Mouse (Mus musculus) neural tube, embryonic 15.5 days (tissue): ENCODE measurements at regions not wholly inside any gene's neighbourhood (a gene's known extent, or its start where the extent isn't known, plus 50 kb on each side); places are given as distances from the start of the nearest gene placed in this dataset.

Source experiments
- ATAC-seq: fragments of 200-750 bp; cut with Nextera tagmentation; 2 replicates; pipeline ENCODE4 v1.8.0; 2017; ENCODE audit warnings: mild to moderate bottlenecking, moderate TSS enrichment, moderate library complexity; ENCODE audit not compliant: low FRiP score
- H3K27ac ChIP-seq: fragments of 300-500 bp; sonication (generic); replicated peaks from 2 replicates; pipeline ENCODE4 v1.5.1; 2015; ENCODE audit warnings: mild to moderate bottlenecking, inconsistent platforms
- H3K27me3 ChIP-seq: fragments of 300-500 bp; sonication (generic); replicated peaks from 2 replicates; pipeline ENCODE4 v1.6.1; 2015; ENCODE audit warnings: inconsistent platforms
- H3K36me3 ChIP-seq: fragments of 300-500 bp; sonication (generic); 2 replicates; pipeline ENCODE4 v1.6.1; 2015; ENCODE audit warnings: inconsistent platforms
- H3K4me1 ChIP-seq: fragments of 300-500 bp; sonication (generic); 2 replicates; pipeline ENCODE4 v1.6.1; 2015; ENCODE audit warnings: inconsistent platforms
- H3K4me2 ChIP-seq: fragments of 300-500 bp; sonication (generic); 2 replicates; pipeline ENCODE4 v1.6.1; 2015; ENCODE audit warnings: inconsistent platforms, mild to moderate bottlenecking, moderate library complexity
- H3K4me3 ChIP-seq: fragments of 300-500 bp; sonication (generic); replicated peaks from 2 replicates; pipeline ENCODE4 v1.5.1; 2015; ENCODE audit warnings: mild to moderate bottlenecking, inconsistent platforms
- H3K9ac ChIP-seq: fragments of 300-500 bp; sonication (generic); replicated peaks from 2 replicates; pipeline ENCODE4 v1.6.1; 2015; ENCODE audit warnings: mild to moderate bottlenecking, inconsistent platforms
- H3K9me3 ChIP-seq: fragments of 300-500 bp; sonication (generic); replicated peaks from 2 replicates; pipeline ENCODE4 v1.6.1; 2016; ENCODE audit warnings: inconsistent platforms
- WGBS: fragments of 180-500 bp; shearing (Covaris S2); methylation state at CpG from one replicate; pipeline ENCODE4 v1.1.7; 2015; ENCODE audit warnings: mixed read lengths; 5-methylcytosine and 5-hydroxymethylcytosine counted together

DNA sequence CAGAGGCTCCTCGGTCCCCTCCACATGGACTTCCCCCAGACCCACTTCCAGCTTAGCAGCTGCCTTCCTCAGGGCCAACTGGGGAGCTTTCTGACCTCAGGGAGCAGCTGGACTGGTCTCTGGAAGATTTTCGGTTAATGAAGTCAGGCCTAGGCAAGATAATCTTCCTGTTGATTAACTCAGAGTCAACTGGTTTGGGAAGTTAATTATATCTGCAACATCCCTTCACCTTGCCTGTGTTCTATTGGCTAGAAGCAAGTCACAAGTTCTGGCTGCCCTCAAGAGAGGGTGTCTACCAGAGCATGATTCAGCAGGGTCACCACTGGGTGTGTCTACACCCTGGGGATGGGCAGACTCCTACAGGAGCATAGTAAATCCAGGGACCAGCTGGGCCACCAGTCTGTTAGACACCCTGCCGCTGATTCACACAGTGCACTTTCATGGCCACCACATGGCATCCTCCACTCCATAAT lies 53.9 kb upstream of the Maml3 start:
- WGBS = 89% methylated on average over 3 of the region's 3 CpGs
- H3K27me3 ChIP-seq = no peaks in the 10 kb centered on the region
- no peak for ATAC-seq
- H3K27ac ChIP-seq = no peak overlapping the region
- no peaks in the 10 kb centered on the region for H3K36me3 ChIP-seq
- H3K4me2 ChIP-seq = no peak overlapping the region
- H3K9me3 ChIP-seq = 0 out of 2 replicates have a peak, but pooled peaks cover 3% of the 10 kb centered on the region
- H3K9ac ChIP-seq = no peak overlapping the region
- H3K4me1 ChIP-seq = peaks cover 4% of the 10 kb centered on the region; the same call in 1 of the 2 replicates
- H3K4me3 ChIP-seq = no peak overlapping the region

DNA sequence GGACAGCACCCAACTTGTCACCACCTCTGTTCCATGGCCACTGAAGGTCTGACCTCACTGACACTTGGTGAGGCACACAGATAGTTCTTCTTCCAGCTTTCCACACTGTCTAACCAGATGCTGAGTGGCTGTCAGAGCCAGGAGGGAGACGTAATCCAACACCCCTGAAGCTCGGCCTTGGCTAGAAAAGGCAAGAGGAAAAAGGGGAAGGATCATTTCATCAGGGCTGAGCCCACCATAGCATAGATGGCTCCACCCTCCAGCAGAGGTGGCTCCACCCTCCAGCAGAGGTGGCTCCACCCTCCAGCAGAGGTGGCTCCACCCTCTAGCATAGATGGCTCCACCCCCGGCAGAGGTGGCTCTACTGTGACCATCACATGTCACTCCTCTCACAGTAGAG lies 56.8 kb upstream of the Maml3 start:
- no peak overlapping the region for H3K4me2 ChIP-seq
- H3K9ac ChIP-seq = no peak overlapping the region
- H3K36me3 ChIP-seq = no peaks in the 10 kb centered on the region
- H3K27ac ChIP-seq = no peak overlapping the region
- H3K4me3 ChIP-seq = no peak overlapping the region
- H3K4me1 ChIP-seq = peaks cover 6% of the 10 kb centered on the region; the same call in 1 of the 2 replicates
- WGBS = 72% methylated on average over 3 of the region's 3 CpGs
- H3K27me3 ChIP-seq = no peaks in the 10 kb centered on the region
- ATAC-seq = no peak
- no peaks in the 10 kb centered on the region for H3K9me3 ChIP-seq

DNA sequence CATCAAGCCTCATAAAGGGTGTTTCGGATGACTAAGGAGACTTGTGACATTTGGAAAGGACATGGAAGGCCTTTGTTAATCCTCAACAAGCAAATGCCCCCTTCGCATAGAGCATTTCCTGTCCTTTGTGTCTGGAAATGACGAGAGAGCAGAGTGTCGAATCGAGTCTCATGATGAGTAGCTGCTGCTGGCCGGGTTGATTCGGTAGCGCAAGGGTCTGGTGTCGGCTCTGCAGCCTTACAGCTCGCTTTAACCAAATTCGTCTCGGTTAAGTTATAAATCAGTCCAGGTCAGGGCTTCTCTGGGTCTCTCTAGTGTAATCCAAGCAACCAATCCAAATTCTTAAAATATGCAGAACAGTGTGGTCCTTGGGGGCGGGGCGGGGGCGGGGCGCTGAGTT lies 59.1 kb upstream of the Maml3 start:
- no peaks in the 10 kb centered on the region for H3K36me3 ChIP-seq
- no peak; the same call in 1 of the 2 replicates for ATAC-seq
- no peaks in the 10 kb centered on the region for H3K9me3 ChIP-seq
- H3K4me2 ChIP-seq = peak overlapping the region; percentile 43
- no peak overlapping the region for H3K27ac ChIP-seq
- 37% methylated on average over 16 of the region's 16 CpGs for WGBS
- no peaks in the 10 kb centered on the region for H3K27me3 ChIP-seq
- no peak overlapping the region for H3K9ac ChIP-seq
- H3K4me1 ChIP-seq = peaks cover 6% of the 10 kb centered on the region; the same call in 1 of the 2 replicates
- no peak overlapping the region for H3K4me3 ChIP-seq

DNA sequence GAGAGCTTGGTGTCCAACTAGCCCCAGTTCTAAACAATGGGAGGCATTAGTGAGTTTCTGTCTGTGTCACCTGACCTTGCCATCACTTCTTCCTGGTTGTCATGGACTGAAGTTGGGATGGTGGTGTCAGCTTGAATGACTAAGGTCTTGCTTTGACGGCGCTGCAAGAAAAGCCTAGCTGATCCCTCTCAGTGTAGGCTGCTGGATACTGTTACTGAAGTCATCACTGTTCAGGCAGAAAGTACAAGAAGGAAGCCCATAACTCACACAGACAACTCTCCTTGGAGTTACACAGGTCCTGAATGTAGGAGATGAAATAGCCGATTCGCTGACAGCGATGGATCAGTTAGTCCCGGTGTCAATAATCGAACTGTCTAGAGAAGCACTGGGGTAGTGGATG lies 62.5 kb upstream of the Maml3 start:
- peaks cover 6% of the 10 kb centered on the region; the same call in 1 of the 2 replicates for H3K4me1 ChIP-seq
- H3K27me3 ChIP-seq = no peaks in the 10 kb centered on the region
- no peaks in the 10 kb centered on the region for H3K9me3 ChIP-seq
- 92% methylated on average over 7 of the region's 7 CpGs for WGBS
- H3K9ac ChIP-seq = no peak overlapping the region
- H3K4me3 ChIP-seq = no peak overlapping the region
- H3K36me3 ChIP-seq = no peaks in the 10 kb centered on the region
- no peak for ATAC-seq
- H3K4me2 ChIP-seq = no peak overlapping the region
- H3K27ac ChIP-seq = no peak overlapping the region

DNA sequence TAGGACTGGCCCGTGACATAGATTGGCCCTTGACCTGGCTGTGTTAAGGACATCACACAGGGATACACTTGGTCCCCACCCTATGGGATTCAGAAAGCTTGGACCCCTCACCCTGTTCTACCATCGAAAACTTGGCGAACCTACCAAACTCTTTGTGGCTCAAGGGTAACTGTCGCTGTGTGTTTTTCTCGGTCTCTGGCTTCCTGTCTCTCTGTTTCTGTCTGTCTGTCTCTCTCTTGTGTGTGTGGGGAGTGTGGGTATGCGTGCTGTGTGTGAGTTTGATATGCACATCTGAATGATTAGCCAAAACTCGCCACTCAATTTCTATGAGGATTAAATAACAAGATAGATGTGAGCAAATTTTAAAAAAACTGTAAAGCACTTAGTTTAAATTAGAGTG lies 66.0 kb upstream of the Maml3 start:
- no peaks in the 10 kb centered on the region for H3K27me3 ChIP-seq
- H3K9ac ChIP-seq = no peak overlapping the region
- no peak overlapping the region for H3K4me2 ChIP-seq
- H3K4me3 ChIP-seq = no peak overlapping the region
- ATAC-seq = no peak
- H3K36me3 ChIP-seq = no peaks in the 10 kb centered on the region
- H3K9me3 ChIP-seq = no peaks in the 10 kb centered on the region
- peaks cover 2% of the 10 kb centered on the region; the same call in 1 of the 2 replicates for H3K4me1 ChIP-seq
- no peak overlapping the region for H3K27ac ChIP-seq
- WGBS = 97% methylated on average over 7 of the region's 7 CpGs

DNA sequence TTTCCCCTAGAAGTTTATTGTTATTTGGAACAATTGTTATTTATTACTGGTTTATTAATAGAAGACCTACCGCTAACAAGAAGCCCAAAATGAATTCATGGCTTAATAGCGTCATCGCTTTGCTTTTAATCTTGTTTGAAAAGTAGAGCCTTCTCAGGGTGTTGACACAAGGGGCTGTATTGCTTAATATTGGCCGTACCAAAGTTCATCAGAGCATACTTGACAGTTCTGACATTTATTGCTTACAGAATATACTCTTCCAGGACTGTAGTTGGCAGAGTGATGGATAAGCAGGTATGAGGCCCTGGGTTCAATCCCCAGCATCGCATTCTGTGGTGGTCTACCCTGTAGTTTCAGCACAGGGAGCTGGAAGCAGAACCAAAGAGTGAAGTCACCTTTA lies 66.4 kb upstream of the Maml3 start:
- H3K27ac ChIP-seq = no peak overlapping the region
- H3K9ac ChIP-seq = no peak overlapping the region
- ATAC-seq = no peak
- no peaks in the 10 kb centered on the region for H3K27me3 ChIP-seq
- H3K9me3 ChIP-seq = no peaks in the 10 kb centered on the region
- 92% methylated on average over 5 of the region's 5 CpGs for WGBS
- no peak overlapping the region for H3K4me2 ChIP-seq
- no peak overlapping the region for H3K4me3 ChIP-seq
- peaks cover 7% of the 10 kb centered on the region; the same call in 1 of the 2 replicates for H3K4me1 ChIP-seq
- H3K36me3 ChIP-seq = no peaks in the 10 kb centered on the region

DNA sequence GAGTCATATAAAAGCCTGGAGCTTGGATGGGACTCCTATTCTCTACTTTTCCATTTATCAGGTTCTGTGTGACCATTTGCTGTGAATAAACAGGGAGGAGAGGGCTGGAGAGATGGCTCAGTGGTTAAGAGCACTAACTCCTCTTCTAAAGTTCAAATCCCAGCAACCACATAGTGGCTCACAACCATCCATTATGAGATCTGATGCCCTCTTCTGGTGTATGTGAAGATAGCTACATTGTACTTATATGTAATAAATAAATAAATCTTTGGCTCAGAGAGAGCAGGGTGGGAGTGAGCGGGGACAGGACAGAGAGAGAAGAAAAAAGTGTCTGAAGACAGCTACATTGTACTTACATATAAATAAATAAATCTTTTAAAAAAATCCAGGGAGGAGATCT lies 68.6 kb upstream of the Maml3 start:
- Histone ChIP-seq H3K27me3 (no peaks in the 10 kb centered on the region), H3K9me3 (no peaks in the 10 kb centered on the region), H3K4me2 (no peak overlapping the region), H3K4me1 (peaks cover 8% of the 10 kb centered on the region), H3K27ac (no peak overlapping the region), H3K9ac (no peak overlapping the region), H3K36me3 (no peaks in the 10 kb centered on the region), H3K4me3 (no peak overlapping the region)
- 93% methylated on average over 1 of the region's 1 CpGs for WGBS
- ATAC-seq = no peak

DNA sequence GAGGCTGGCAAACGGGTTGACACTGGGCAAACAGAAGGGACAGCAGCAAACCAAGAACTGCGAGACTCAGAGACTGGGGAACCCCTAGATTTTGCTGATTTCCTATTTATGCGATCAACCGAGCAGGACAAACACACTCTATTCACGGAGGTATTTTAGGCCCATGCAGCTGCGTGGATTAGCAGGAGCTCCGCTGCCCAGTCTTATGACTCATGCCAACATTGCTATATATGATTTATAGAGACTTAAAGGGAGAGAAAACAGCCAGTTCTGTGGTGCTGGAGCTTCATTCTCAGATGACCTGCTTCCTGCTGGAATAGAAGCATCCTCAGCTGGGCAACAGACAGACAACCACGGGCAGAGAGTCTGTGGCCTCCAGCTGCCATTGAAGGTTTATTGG lies 71.2 kb upstream of the Maml3 start:
- no peaks in the 10 kb centered on the region for H3K9me3 ChIP-seq

DNA sequence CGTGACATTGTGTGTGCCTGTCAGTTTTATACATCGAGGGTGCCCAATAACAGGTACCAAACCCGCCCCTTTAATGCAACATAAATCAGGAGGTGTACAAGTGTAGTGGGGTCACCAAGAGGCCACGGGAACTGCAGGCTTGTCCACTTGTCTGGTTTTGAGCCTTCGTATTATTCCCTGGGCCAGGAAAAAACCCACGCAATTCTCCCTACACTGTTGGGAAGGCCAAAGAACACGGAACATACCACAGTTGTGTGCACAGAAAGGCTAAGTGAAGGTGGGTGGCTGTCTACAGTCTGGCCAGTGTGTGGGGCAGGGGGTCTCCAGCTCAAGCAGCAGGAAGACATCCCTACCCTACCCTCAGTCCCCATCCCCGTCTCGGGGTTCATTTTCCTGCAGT lies 74.0 kb upstream of the Maml3 start:
- Histone ChIP-seq H3K27me3 (no peaks in the 10 kb centered on the region), H3K9ac (0 out of 2 replicates have a peak overlapping the region, but pooled peaks have one; percentile 26), H3K4me1 (peaks cover 40% of the 10 kb centered on the region), H3K4me3 (no peak overlapping the region), H3K9me3 (no peaks in the 10 kb centered on the region), H3K4me2 (peak overlapping the region; percentile 49), H3K36me3 (no peaks in the 10 kb centered on the region), H3K27ac (peak overlapping the region; percentile 86)
- 22% methylated on average over 9 of the region's 9 CpGs for WGBS
- no peak for ATAC-seq

More for the DNA sequence above, 71.2 kb upstream of the Maml3 start:
- H3K4me2 ChIP-seq = no peak overlapping the region
- H3K9ac ChIP-seq = no peak overlapping the region
- H3K4me1 ChIP-seq = peaks cover 34% of the 10 kb centered on the region
- H3K27ac ChIP-seq = no peak overlapping the region
- 53% methylated on average over 8 of the region's 8 CpGs for WGBS
- no peak overlapping the region for H3K4me3 ChIP-seq
- no peak for ATAC-seq
- H3K36me3 ChIP-seq = no peaks in the 10 kb centered on the region
- no peaks in the 10 kb centered on the region for H3K27me3 ChIP-seq

DNA sequence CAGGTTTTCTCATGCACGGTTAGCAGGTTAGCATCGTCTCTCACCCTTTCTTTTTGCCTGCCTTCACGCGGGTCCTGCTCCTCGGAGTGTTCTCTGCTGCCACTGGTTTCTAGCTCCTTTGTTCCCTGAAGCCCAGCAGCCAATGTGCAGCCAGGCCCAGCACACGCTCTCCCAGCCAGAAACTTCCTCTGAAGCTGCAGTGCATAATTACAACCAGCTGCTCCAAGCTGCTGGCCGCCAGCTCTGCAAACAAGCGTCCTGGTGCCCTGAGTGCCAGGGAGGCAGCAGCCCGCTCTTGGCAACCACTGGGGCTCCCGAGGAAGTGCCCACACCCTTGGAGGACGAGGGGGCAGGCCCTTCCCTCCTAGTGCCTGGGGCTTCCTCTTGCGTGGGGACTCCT lies 74.8 kb upstream of the Maml3 start:
- peak; percentile 84 for ATAC-seq
- Histone ChIP-seq H3K27me3 (no peaks in the 10 kb centered on the region), H3K36me3 (no peaks in the 10 kb centered on the region), H3K9me3 (no peaks in the 10 kb centered on the region), H3K4me2 (peak overlapping the region; percentile 49), H3K4me1 (peaks cover 40% of the 10 kb centered on the region), H3K27ac (peak overlapping the region; percentile 86), H3K4me3 (0 out of 2 replicates have a peak overlapping the region, but pooled peaks have one; percentile 8), H3K9ac (peak overlapping the region; percentile 26; the same call in 1 of the 2 replicates)
- WGBS = 5% methylated on average over 12 of the region's 12 CpGs

DNA sequence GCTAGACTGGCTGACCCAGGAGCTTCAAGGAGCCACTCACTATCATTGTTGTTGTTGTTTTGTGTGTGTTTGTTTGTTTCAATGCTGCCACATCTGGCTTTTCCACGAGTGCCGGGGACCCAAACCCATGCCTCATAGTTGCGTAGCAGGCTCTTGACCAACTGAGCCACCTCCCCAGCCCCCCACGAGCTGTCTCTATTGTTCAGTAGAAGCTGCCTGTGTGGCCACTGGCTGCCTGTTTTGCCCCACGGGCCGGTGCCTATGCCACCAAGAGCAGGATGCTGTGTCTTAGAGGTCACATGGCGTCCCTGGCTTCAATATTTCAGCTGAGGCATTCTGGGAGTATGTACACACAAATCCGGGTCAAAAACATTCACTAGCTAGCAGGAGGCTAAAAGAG lies 75.4 kb upstream of the Maml3 start:
- Histone ChIP-seq H3K9me3 (no peaks in the 10 kb centered on the region), H3K36me3 (no peaks in the 10 kb centered on the region), H3K27me3 (no peaks in the 10 kb centered on the region), H3K4me3 (no peak overlapping the region), H3K27ac (peak overlapping the region; percentile 86), H3K4me2 (peak overlapping the region; percentile 49), H3K9ac (no peak overlapping the region), H3K4me1 (peaks cover 40% of the 10 kb centered on the region)
- 0 out of 2 replicates have a peak, but pooled peaks have one; percentile 23 for ATAC-seq
- WGBS = 24% methylated on average over 8 of the region's 8 CpGs

DNA sequence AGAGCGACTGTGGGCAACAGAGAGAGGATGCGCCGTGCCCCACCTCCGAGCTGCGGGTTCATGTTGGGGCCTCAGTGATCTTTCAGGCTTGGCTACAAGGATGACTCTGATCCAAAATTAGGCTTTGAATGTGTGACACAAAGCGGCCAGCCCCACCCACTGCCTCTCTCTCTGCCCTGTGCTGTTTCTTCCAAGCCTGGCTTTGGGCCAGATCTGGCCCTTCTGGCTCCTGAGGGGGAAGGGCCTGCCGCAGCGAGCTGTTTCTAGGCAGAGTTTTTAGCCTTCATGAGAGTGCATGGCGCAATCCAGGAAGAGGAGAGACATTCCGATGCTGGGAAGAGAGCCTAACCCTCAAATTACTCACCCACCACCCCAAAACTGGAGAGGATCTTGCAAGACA lies 75.9 kb upstream of the Maml3 start:
- ATAC-seq = peak; percentile 60
- Histone ChIP-seq H3K9ac (no peak overlapping the region), H3K4me1 (peaks cover 40% of the 10 kb centered on the region), H3K9me3 (no peaks in the 10 kb centered on the region), H3K4me2 (peak overlapping the region; percentile 49), H3K4me3 (no peak overlapping the region), H3K27ac (peak overlapping the region; percentile 86), H3K27me3 (no peaks in the 10 kb centered on the region), H3K36me3 (no peaks in the 10 kb centered on the region)
- WGBS = 18% methylated on average over 10 of the region's 10 CpGs
